Mouse (Mus musculus) thymus, postnatal 0 days (tissue): ENCODE measurements around the gene Pcsk2. TPM values are rescaled to one million over a fixed set of nuclear protein-coding genes. Genes with fewer than 3 reads are reported as not detected.
A peak's percentile ranks its signal among the peaks of the same experiment; 100 is the strongest.

Experiments
- DNase-seq: peaks from one replicate; pipeline ENCODE4 v3.0.0-alpha.2; 2015; ENCODE audit warnings: low spot score
- polyA plus RNA-seq: library from polyadenylated mRNA; unstranded; fragments of >200 nt; fragmentation: Nextera tagmentation; extraction: Ambion mirVana; gene quantifications from 2 replicates; pipeline ENCODE4 v1.2.1, GENCODE M21; 2015

The Pcsk2 gene
- polyA plus RNA-seq, 1 experiment from 2014 or later = not detected

DNA sequence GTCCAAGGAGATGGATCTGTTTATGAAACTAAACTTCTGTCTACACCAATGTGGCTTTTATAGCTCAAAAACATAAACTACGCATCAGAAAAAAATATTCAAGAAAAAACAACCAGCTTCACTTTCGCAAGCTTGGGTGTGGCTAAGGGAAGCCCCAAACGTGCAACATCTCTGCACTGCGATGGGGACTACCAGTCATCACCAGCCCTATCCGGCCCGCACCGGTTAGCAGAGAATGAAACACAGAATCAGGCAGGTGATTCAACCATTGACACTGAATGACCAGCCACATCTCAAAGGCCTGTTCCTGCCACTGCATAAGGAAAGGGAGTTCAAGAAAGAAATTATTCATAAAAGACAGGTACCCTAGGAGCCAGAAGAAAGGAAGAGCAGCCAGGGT is 289.9 kb downstream of the Pcsk2 start:
- no peak for DNase-seq

DNA sequence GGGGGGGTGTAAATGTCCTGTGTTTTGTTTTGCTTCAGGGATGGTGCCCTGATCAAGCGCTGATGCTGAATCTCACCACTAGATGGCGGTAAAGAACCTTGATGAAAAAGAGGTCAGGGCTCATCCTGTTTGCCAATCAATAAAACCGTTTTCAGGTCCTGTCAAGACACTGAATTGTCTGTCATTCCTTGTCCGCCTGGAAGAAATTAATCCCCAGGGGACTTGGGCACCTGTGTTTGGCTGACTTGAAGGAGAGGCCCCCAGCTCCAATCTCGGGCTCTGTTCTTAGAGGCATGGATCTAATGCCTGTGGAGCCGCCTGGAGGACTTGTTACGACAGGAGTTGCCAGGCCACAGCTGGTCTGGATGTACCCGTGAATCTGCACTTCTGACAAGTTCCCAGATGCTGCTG is 291.3 kb downstream of the Pcsk2 start:
- peak; percentile 82 for DNase-seq

DNA sequence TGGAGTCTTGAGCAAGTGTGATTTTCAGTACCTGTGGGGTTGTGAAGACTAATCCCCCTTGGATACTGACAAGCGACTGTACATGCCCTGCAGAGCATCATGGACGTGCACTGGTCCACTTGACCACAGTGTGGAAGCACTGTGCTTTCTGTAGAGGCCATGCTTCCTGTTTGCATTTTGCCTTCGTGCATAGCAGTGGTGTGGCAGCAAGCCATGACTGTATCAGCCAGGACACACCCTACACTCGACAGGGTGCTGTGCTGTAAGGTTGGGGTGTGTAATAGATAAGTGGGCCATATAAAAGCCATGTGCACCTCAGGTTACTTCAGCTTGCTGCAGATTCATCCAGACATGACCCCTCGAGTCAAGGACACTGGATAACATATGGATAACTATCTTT is 292.7 kb downstream of the Pcsk2 start:
- DNase-seq = peak; percentile 13

DNA sequence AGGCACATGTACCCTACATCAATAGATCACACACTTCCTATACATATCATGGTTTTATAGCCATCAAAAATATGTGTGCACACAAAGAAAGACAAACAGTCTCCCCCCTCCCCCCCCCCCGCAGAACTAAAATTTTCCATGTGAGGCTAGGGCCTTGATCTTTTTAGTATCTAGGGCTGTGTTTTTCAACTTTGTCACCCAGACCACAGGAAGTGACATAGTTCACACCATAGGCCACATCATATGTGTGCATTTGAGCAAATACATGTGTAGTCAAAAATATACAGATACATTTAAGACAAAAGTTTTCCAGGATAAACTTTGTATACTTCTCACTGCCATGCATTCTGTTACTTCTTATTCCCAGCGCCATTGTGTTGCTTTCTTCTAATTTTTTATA is 293.5 kb downstream of the Pcsk2 start:
- DNase-seq = peak; percentile 50

DNA sequence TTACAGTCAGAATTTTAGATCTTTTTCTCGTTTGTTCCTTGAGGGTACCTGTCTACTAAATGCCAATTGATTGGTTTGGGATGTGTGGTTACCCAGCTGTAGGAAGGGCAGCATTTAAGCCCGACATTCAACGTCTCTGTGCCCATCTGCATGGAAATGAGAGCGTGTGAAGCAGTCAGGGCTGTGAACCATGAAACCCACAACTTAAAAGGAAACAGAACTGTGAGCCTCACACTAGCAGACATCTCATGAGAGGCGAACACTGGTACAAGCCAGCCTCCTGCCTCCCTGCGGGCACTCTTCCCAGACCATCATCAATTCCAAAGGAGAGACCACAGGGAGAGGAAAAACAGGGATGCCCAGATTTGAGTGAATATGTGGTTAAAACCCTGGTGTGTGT is 294.9 kb downstream of the Pcsk2 start:
- peak; percentile 20 for DNase-seq

DNA sequence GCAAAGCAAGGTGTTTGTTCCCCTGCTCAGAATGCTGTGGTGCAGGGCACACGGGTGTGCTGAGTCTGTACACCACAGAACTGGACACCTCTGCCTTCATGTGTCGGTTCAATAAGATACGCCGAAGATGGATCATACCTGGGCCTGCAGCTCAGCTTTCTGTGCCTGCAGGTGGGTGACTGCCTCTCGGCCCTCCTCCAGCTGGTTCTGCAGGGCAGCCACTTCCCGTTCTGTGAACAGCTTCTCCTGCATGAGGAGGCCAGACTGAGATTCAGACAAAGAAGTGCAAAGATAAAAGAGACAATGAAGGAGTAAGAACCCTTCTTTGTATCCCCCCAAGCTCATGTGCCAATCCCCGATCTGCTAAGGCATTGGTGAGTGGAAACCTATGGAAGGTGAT is 295.6 kb downstream of the Pcsk2 start:
- peak; percentile 18 for DNase-seq

DNA sequence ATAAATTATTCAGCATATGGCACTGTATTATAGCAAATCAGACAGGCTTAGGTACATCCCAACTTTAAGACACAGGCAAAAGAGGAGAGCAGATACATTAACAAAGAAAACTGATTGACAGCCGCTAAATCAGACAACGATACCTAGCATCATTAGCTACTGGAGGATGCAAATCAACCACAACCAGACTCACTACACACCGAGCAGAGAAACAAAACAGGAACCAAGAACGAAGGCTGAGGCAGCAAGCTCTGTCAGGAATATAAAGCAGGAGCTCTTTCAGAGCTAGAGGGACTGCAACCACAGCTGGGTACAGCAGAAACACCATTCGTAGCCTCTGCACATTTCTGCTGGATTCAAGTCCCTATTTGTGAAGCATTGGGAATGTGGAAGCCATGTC is 298.8 kb downstream of the Pcsk2 start:
- DNase-seq = no peak

DNA sequence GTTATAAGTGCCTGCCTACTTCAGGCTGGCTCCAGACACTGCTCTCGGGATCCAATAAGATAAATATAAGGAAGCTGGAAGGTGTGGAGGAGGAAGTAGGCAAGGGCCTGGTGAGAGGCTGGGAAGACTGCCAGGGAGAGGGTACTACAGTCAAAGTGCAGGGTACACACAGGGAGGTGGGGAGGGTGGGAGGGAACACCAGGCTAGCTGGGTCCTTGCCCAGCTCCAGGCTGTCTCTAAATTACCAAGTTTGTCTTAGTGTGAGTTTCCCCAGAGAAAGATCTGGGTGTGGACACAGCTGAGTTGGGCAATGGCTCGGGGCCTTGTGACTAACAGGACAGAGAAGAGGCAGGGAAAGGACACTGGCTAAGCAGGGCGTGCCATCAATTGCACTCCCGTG is 300.8 kb downstream of the Pcsk2 start:
- DNase-seq = no peak

DNA sequence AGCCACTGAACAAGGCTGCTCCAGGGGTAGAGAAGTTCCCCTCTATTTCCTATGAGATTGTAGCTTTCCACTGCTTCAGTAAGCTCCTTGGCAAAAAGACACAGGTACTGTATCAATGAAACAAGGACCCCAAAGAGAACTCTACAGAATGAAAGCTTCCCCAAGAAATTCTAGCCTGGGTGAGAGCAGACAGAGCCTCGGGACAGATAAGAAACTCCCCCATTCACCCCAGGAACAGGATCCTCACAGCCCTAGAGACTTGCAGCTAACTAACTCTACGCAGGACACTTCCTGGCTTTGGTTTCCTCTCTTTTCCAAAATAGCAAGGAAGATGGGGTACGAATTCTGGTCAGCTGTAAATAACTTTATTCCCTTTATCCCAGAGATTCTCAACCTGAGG is 301.3 kb downstream of the Pcsk2 start:
- no peak for DNase-seq

DNA sequence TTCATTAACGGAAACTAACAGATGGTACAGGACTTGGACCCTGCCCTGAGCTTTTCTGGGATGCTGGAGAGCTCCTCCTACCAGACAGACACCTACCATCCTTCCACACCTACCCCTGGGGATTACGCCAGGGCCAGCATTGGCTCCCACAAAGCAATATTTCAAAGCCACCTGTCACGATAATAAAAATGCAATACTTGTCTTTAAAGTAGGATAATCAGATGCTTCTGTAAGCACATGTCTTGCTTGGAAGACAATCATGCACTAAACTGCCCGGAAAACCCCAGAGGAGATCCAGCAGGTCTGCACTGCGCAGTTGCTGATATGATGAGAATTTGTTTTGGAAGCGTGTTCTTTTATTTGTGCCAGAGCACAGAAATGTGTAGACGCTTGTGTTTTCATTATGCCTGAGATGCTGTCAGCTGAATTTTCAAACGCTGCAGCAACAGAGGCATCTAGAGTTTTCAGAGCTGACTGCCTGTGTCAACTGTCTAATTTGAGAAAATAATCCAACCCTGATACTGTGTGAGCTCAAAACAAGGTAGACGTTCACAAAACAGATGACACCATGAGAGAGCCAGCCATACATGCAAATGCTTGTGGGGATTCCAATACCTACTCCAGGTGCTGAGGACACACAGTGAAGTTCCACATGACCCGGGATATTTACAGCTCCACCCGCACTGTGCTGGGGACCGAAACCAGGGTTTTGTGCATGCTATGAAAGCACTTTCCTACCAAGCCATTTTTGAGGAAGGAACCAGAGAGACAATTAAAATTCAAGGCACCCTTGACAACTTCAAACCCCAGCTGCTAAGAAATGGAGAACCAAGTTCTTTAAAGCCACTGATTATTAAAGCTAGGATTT is 305.6 kb downstream of the Pcsk2 start:
- DNase-seq = no peak

DNA sequence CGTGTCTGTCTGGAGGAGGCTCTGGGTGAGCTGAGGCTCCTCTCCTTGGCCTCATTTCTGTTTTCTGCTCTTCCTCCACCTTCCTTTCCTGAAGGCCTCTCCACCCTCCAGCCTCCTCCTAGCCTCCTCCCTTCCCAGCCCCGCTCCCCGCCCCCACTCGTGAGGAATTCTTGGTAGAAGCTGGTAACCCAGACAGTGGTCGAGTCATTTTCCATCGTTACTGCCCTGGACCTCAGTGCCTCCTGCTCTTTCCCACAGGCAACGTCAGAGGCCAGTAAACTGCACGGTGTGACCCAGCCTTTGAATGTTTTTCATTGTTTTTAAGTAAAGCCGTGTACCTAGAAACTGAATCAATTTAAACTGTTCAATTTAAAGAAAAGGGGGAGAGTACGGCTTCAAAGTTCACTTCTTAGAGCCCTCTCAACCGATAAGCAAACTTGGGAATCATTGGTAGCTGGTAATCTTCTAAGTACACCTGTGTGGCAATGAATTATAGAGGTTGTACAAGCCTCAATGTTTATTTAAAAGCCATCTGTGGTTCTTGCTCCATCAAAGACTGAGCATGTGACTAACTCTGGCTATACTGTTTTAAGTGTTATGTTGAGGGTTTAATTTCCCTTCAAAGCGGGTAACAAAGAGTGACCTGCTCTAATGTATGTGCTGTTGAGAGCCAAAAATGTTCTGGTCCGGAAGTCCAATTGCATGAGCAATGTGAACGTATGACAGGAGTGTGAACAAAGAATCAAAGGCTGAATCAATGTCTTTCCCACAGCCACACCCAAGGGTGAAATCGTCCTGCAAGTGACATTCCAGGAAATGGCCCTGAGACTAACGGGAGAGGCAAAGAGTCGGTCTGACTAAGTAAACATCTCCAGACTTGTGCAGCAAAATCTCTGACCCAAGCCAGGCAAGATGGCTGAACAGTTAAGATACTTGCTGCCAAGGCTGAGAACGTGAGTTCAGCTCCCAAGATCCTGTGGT is 306.6 kb downstream of the Pcsk2 start:
- DNase-seq = no peak

DNA sequence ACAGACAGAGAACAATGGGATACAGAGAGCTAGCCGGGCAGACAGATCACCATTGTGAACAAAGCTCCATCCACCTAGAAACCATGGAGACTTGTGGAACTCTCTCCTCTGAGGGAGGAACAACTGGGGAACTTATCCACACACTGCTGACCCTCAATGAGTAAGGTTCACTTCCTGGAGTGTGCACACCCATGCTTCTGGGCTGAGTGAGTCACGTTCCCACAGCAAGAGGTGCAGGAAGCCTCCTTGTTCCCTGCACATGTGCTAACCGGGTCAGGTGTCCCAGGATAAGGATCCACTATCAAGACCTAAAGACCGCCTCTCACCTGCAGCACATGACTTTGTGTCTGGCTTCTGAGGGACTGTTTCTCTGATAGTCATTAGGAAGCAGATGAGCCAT is 307.5 kb downstream of the Pcsk2 start:
- no peak for DNase-seq

DNA sequence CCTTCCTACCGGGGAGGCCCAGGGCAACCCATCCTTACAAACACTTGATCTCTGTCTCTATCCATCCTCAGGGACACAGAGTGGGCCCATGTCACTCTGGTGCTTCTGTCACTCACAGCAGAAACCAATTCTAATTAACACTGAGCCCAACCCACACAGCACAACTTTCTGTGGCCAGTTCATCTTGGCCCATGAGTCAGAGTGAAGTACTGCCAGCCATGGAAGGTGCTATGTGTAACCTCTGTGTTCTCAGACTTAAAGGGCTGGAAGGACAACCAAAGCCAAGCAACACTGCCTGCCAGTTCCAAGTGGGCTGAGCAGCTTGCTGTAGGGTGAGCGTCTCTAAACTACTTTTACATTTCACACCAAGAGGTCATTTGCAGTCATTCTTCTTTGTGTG is 313.2 kb downstream of the Pcsk2 start:
- no peak for DNase-seq

DNA sequence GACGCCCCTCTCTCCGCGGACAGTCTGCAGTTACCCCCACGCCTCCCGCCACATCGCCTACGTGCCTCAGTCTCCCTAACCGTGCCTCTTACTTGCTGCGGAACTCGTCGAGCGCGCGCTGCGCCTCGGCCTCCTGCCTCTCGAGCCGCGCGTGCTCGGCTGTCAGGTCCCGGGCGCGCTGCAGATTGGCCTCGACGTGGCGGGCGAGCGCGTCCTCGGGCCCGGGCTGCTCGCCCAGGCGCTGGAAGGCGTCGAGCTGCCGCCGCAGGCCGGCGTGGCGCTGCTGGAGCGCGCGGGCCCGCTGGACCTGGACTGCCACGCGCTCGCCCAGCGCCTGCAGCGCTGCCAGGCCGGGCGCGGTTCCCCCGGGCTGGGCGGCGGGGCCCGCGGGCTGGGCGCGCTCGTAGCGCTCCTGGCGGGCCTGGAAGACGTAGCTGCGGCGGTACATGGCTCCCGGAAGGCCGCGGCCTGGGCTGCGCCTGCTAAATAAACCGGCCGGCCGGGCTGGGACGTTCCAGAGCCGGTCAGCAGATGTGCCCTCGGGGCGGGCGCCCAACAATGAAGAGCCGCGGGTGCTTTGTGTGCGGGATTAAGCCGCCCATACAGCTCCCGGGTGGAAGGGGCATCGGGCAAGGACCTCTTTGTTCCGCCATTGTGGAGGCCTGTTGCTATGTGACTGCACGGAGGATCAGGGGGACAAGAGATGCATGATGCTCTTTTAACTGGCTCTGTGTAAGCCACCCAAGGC is 316.7 kb downstream of the Pcsk2 start, which contains the start of gene Bfsp1:
TSS of gene Bfsp1 (minus strand) at position 690 of the 748 bp plus-strand sequence.
- no peak for DNase-seq

DNA sequence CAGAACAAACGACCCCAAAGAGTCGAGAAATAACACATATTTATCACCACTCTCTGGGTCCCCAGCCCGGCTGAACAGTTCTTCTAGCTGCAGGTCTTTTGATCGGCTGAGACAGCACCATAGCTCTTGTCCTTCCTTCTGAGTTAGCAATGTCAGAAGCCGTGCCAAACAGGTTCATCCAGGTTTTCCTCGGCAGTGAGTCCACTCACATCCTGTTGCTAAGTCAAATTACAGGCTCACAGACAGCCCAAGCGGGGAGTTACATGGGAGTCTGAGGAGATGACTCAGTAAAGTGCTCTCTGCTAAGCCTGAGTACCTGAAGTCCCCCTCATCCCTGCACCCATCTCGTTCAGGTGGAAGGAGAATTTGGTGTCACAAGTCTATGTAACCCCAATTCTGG is 318.6 kb downstream of the Pcsk2 start:
- no peak for DNase-seq
